Mouse (Mus musculus) urinary bladder, postnatal 36 days (tissue): ENCODE measurements around the gene Ppfibp1.
A peak's percentile ranks its signal among the peaks of the same experiment; 100 is the strongest.

Source experiments
- DNase-seq, 2 experiments: peaks; one replicate each; pipeline ENCODE4 v3.0.0; 2022; ENCODE audit warnings: low spot score in 2 of 2, mixed read lengths in 1 of 2

Ppfibp1 gene

GRCm38 (mm10) chr6:146881896-146882770 is 6.2 kb upstream of the Ppfibp1 start:
- no peak for DNase-seq

DNA sequence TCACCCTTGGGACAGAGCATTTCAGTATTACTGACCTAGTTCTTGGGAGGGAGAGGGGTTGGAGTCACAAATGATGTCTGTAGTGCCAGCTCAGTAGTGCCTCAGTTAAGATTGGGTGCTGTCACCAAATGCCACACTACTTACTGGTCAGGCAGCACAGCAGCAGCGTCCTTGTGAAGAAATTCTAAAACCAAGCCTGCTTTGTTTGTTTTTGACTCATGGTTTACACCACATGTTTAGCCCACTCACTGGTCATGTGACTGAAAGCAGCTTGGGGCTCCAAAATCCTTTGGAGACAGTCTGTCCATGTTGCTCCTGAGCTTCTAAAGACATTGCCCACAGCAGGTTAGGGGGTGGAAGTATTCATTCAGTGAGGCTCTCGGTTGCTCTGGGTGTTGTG is 4.9 kb upstream of the Ppfibp1 start:
- no peak for DNase-seq

- DNase-seq, result no peak
These were observed 4.1 kb upstream of the Ppfibp1 start for GRCm38 (mm10) chr6:146884171-146884570.

DNA sequence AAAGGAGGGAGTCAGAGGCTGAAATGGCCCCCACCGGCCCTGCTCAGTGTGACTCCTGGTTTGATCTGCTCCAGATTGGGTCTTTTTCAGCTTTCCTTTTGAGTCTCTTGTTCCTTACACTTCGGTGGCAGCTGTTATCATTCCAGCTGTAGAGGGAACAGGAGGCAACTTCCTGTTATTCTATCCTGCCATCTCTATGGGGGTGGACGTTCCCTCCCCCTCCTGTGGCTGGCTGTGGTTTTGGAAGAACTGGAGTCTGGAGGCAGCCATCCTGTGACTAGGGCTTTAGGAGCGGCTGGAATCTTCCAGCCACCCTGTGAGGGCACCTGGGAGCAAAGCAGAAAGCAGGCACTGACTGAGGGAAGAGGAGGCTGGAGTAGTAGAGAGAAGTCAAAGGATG is 3.4 kb upstream of the Ppfibp1 start:
- peak in 1 of 2 experiments; percentile 14 for DNase-seq

DNA sequence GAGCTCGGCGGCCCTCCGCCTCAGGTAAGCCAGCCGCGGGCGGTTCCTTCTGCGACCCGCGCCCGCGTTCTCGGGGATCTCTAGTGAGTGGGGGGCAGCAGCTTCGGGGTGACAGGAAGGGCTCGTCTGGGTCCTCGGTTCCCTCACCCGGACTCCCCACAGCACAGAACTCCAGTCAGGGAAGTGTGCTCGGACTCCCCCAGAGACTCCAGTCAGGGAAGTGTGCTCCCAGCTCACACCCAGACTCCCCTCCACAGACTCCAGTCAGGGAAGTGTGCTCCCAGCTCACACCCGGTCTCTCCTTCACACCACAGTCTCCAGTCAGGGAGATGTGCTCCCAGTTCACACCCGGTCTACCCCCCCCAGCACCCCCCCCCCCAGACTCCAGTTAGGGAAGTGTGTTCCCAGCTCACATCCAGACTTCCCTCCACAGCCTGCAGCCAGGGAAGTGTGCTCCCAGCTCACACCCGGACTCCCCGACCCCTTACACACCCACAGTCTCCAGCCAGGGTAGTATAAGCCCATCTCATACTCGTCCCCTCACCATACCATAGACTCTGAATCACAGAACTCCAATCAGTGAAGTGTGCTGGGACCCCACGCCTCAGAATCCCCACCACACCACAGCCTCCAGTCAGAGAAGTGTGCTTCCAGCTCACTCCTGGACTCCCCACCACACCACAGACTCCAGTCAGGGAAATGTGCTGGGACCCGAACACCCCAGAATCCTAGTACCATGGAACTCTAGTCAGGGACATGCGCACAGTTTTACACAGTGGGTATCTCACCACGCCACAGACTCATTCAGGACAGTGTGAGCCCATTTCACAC is 588 bp downstream of the Ppfibp1 start:
- no peak for DNase-seq

DNA sequence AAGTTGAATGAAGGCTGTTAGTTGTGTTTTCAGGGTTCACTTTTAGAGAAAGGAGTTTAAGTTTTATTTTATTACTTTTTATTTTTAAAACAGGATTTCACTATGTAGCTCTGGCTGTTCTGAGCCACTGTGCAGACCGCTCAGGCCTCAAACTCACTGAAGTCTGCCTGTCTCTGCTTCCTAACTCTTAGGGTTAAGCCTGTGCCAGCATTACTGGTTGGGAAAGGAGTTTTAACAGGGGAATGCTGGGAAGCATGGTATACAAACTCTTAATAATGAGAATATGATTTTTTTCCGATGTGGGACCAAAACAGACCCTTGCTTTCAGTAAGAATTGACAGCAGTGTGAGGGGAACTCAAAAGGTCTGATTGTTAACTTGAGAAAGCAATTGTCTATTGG is 1.9 kb downstream of the Ppfibp1 start:
- DNase-seq, result no peak

GRCm38 (mm10) chr6:146890633-146891032 is 2.3 kb downstream of the Ppfibp1 start:
- DNase-seq, result no peak

- DNase-seq, result no peak
These were observed 5.6 kb downstream of the Ppfibp1 start for GRCm38 (mm10) chr6:146893890-146894289.

DNA sequence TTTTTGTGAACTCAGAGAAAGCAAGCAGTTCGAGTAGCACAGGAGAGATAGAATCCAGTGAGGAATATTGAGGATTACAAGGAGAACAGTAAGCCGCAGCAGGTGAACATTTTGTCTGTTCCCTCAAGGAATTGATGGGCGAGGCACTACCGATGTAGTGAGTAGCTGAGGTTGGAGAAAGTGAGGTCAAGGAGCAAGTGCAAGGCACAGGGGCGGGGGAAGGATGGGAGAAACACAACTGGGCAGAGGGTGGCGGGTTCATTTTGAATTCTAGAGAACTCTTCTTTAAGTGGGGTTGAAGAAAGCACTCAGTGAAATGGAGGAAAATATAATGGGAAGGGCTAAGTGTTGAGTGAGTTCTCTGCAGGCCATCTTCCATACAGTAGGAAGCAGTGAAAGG is 10.4 kb downstream of the Ppfibp1 start:
- DNase-seq, result no peak

- no peak for DNase-seq
These were observed 11.4 kb downstream of the Ppfibp1 start for GRCm38 (mm10) chr6:146899647-146900046.

GRCm38 (mm10) chr6:146901929-146902328 is 13.6 kb downstream of the Ppfibp1 start:
- DNase-seq, result no peak

- no peak for DNase-seq
These were observed 15.3 kb downstream of the Ppfibp1 start for GRCm38 (mm10) chr6:146903632-146904031.

- DNase-seq, result no peak
These were observed 16.4 kb downstream of the Ppfibp1 start for GRCm38 (mm10) chr6:146904707-146905106.

DNA sequence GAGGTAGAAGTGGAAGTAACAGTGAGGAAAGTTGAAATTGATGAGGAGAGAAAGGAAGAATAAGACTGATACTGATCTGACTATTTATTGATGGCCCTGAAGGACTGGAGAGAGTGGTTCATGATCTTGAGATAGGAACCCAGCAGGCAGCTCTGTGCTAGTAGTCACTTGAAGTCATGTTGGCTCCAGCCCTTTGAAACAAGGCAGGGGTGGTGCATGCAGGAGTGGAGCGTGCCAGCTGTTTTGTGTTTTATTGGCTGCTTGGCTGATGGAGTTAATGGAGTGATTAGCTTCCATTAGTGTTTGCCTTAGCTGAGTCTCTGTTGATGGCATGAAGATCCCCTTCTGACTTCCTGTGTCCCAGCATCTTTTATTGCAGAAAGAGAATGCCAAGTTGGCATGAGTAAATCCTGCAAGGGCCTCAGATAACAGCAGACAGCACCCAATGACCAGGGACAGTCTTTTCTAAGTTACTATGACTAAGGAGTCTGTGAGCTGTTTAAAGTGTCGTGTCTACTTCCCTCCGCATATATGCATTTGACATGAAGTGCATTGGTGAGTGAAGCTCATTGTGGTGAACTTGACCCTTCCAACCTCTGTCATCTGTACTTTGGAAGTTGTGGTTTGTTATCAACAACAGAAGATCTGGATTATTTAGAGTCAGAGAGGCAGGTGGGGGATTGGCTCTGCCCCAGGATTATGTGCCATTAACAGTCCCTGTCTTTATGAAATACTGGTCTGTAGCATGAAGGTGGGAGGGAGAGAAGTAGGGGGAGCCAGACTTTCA is 17.9 kb downstream of the Ppfibp1 start:
- DNase-seq, result no peak

DNA sequence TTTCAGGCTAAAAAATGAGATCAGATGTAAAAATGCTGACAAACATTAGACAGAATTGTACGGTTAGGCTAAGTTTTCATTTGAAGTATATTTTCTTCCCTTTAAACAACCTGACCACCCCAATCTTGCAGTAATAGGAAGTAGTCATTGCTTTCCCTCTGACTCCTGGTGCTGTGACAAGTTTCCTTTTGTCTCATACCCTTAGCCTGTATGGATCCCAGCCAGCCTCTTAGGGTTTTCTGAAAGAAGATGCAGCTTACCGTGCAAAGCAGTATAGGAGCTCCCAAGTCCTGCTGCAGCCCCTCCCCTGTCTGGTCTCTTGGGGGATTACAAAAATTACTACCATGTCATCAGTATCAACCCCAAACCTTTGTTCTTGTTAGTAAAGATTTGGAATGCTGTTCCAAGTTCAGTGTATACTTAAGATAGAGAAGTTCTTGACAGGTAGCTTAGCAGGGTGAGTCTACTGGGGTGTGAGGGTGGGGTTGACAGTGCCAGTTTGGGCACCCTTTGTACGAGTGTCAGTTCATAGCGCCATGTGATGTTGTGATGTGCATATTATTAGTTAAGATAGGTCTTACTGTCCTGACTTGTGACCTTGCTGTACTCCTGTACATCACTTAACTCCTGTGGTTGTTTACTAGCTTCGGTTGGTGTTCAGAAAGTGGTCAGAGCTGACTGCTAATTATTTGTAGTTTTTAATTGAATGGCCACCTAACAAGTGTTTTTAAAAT is 18.9 kb downstream of the Ppfibp1 start:
- DNase-seq, result no peak

DNA sequence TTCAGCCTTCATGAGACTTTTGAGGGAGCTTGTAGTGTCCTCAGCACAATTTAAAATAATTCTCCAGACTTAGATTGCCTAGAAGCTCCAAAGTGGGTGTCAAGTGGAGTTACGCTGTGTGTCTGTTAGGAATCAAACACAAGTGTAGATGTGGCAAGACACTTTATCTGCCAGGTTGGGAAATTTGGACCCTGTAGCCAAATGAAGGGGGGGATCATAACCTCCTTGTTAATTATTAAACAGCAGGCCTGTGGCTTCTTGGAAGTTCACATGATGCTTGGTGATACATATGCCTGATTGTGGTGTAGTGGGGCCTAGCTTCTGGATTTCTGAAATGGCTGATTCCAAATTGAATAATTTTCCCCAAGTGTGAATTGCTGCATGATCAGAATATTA is 19.5 kb downstream of the Ppfibp1 start:
- no peak for DNase-seq

GRCm38 (mm10) chr6:146908801-146909200 is 20.5 kb downstream of the Ppfibp1 start:
- no peak for DNase-seq

- DNase-seq, result no peak
These were observed 21.6 kb downstream of the Ppfibp1 start for GRCm38 (mm10) chr6:146909725-146910489.

GRCm38 (mm10) chr6:146910801-146911200 is 22.5 kb downstream of the Ppfibp1 start:
- DNase-seq, result no peak

DNA sequence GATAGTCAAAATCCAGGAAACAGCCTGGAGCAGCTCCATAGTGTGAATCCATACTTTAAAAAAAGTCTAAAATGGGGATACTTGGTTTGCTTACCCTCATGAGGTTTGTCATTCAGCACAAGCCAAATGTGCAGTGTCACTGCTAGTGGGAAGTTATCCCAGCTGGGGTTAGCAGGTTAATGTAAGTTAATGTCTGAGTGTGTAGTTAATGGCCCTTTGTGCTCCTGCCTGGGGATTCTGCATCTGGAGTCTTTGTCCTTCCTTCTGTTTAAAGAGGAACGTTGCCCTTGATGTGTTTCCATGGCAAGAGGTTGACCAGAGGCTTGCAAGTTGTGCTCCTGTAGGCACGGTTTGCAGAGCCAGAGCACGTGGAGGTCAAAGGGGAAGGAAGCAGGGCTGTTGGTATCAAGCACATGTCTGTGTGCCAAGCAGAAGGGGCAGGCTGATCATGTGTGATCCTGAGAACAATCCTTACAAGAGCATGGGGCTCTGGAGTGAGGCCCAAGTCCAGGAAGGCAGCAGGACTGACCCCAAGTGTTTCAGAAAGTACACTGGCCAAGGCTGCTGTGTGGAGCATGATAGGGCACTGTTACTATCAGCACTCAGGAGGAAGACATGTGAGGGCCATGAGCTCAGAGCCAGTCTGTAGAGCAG is 24.7 kb downstream of the Ppfibp1 start:
- no peak for DNase-seq
